Mouse (Mus musculus): ENCODE measurements around the gene Dpf1. TPM values are rescaled to one million over a fixed set of nuclear protein-coding genes. Genes with fewer than 3 reads are reported as not detected.

The Dpf1 gene
- not detected for polyA plus RNA-seq (2017; shearing (Covaris generic))

DNA sequence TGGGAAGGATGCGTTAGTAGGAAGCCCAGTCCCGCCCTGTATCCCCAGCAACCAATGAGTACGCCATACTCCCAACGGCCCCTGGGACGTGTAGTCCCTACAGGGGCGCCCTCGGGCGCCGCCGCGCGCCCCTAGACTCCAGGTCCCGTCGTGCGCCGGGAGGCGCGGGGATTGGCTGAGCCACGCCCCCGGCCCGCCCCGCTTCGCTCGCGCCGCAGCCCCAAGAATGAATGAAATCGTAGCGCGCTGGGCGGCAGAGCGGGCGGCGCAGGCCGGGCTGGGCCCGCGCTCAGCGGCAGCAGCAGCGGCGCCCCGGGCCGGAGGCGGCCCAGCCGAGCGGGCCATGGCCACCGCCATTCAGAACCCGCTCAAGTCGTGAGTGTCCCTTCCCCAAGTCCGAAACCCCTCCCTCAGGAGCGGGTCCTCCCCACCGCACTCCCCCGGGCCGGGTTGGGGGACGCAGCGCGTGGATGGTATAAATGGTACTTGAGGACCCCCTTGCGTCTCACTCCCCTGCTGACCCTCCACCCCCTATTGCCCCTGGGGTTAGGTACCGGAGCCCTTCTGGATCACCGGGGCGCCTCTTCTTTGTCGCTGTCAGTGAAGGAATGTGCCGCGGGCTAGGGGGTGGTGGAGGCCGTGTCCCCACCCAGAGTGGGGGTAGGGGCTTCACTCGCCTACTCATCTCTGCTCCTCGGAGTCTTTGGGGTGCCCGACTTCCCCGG, at the start of gene Dpf1:
Gene Dpf1 (plus strand): TSS at position 214 of the 725 bp plus-strand sequence.
- peak; percentile 56 for ATAC-seq

DNA sequence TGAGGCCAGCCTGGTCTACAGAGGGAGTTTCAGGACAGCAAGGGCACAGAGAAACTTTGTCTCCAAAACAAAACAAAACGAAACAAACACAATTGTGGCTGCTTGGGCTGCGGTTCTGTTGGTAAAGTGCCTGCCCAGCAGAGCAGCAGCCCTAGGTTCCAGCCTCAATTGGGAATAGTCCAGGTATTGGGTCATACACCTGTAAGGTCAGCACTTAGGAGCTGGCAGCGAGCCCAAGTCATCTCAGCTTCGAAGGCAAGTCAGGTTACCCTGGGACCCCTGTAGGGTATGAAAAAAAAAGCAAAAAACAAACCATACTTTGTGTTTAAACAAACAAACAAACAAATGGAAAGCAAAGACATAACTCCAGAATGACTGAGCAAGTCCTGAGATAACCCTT, 47.9 kb upstream of the Dpf1 start:
- no peak for ATAC-seq

DNA sequence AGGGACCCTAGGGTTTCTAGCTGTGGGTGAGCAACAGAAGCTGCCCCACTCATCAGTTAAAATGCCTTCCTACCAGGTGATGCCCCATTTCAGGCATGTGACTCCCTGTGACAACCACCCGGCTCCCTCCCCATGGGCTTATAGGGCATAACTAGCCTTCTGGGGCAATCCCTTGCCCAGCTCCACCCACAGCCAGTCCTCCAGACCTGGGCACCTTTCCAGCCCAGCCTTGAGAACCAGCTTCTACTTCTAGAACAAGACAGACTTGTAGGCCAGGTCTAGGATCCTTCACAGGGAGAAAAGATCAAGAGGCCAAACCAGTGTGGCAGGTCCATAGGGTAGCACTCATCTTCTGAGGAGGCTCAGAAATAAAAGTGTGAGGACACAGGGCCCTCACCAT, 46.4 kb upstream of the Dpf1 start:
- ATAC-seq: no peak

DNA sequence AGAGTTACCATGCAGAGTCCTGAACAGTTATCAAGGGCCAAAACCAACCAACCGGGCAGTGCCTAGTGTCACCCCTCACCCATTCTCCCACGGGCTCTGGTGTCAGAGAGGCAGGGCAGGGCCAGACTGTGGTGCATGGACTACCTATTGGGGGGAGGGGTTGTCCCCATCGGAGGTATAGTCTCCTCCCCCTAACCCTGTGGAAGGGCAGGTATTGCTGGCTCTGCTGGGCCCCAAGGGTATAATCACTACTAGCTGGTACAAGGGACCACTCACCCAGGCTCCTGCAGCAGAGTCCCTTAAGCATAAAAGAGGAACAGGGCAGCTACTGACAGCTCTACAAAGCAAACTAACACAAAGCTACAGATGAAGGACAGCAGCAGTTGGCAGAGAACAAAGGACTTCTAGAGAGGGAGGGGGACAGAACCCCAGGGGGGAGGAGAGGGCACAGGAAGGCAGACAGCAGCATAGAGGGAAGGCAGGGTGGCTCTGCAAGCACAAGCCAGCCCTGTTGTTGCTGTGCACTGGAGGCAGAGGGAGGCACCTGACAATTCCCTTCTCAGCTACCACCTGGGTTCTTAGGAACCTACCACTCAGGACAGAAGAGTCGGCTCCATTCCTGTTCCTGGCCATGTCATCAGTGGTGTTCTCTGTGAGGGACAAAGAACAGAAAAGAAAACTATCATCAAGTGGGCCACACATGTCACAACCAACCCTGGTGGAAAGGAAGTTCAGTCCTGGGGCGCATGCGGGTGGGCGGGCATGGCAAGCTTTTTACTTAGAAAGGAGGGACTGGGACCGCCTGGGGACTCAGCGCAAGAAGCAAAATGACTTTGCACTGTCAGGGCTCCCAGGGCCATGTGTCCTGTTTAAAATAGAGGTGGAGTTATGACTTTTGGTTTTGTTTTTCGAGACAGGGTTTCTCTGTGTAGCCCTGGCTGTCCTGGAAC, 43.7 kb upstream of the Dpf1 start:
- no peak for ATAC-seq

DNA sequence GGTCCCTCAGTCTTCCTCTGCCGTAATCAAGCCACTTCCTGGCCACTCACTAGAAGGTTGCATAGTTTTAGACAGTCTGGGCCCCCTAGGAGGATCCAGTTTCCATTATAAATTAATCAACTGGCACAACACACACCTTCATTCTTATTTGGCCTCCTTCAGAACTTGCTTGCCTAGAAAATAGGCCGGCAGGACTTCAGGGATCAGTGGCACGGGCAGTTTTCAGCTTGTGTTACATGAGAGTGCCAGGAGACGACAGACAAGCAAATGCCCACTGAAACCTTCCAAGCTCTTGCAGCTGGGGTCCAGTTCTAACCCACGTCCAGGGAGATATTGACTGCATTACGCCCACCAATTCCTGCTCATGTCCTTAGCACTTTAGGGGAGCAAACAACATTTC, 41.6 kb upstream of the Dpf1 start:
- ATAC-seq: no peak

DNA sequence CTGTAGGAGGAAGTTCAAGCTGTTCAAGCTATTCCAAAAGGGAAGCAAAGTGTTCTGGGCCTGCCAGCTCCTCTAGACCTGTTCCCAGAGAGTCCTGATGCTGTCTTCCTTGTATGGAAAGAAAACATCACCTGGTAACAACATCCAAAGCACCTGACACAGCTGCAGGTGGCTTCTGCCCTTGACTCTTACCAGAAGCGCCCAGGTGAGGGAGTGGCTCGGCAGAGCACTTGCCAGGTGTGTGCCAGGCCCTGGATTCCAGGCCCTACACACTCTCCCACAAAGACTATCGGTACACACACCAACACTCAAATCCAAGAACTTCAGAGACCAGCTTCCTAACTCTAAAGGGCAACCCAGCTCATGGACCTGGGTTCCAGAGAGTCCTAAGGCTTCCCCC, 39.9 kb upstream of the Dpf1 start:
- ATAC-seq: no peak

DNA sequence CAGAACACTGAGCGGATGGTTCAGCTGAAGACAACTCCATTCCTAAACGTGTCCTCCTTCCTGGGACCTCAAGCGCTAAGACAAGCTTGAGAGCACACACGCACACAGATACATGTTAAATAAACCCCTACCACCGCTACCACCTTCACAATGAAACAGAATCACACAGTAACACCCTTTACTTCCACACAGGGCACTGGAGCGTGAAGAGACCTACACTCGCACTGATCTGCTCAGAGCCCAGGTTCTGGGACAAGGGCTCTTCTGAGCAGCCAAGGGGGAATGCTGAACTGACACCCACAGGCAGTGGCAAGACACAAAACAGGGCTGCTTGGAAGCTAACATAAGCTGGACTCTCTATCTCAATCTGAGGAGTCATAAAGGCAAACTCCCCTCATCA, 38.1 kb upstream of the Dpf1 start:
- ATAC-seq: no peak

DNA sequence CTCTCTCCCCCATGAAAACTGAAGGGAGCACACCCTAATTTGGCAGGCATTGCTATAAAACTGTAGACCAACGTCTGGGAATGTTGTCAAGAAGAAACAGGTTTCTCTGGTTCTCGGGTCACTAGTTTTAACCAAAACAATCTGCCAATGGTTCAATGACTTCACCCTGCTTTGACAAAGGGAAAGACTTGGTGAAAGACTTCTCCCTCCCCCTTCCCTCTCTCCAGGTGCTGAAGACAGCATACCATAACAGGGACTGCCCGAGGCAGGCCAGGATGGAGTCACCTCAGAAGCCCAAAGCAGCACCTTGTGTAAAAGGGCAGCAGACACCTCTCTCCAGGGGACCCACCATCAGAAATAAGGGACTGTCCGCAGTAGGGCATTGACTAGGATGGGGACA, 36.8 kb upstream of the Dpf1 start:
- no peak for ATAC-seq

DNA sequence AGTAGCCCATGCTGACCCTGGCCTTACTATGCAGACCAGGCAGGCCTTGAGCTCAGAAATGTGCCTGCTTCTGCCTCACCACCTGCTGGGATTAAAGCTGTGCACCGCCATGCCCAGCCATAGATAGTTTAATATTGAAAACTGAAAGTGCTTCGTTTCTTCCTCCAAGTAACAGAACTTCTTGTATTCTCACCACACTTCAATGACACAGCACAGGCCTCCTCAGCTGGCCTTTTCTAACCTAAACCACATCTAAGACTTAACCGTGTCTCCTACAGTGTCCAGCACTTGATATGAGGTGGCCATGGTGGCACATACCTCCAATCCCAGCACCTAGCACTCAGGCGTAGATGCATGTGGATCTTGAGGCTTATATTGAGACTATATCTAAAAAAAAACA, 33.3 kb upstream of the Dpf1 start:
- ATAC-seq: no peak

DNA sequence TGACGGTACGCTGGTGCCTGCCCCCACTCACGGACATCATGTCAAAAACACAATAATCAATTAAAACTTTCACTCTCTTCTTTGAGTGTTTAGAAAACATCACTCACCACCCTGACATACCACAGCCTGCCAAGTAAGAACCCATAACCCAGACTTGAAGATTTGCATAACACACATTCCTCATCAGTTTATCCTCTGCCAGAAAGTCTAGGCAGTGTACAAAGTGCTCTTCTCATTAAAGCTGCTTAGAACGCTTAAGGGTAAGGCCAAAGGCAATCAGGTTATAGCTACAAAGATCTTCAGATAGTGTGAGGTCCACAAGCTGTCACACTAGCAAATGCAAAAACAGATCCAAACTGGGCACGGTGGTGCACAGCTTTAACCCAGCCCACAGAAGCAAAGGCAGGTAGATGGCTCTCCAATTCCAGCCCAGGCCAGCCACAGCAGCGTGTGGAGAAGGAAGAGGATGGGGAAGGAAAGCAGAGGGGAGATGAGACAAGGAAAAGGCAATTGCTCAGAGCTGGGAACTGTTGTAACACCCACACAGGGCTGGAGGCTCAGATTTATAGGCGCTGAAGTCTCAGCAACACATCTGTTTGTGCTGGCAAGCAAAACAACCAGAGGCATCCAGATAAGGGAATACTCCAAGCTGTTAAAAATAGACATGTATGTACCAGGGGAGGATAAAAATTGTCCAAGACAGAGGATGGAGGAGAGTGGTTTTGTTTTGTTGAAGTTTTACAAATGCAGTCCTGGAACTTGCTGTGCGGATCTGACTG, 31.9 kb upstream of the Dpf1 start:
- ATAC-seq: no peak

DNA sequence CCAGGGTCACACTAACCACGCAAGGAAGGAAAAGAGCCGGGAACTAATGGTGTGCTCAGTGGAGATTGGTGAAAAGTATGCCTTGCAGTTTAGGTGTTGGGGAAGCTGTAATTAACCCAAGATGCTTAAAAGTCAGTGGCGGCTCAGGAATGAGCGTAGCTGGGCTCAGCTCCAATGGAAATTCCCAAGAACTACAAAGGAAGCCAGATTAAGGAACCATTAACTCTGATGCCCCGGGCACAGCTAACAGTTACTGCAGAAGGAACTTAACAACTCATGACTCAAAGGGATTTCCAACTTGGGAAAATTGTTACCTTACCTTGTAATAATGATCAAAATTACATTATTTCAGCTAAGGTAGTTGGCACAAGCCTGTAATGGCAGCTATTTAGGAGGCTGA, 27.0 kb upstream of the Dpf1 start:
- no peak for ATAC-seq

DNA sequence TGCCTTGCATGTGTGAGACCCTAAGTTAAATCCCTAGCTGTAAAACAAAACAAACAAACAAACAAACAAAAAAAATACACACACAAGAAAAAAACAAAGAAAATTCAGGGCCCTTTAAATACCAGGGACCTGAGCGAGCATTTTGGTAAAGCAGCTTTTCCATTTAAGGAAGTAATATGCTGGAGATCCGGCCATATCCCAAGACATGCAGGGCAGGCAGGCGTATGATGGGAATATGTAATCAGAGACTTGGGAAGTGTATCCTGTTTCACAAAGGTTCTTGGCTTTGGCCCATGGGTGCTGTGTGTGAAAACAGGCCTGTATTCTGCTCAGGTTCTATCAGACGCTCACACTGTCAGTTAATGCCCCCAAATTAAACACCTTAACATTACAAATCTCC, 26.2 kb upstream of the Dpf1 start:
- no peak for ATAC-seq

DNA sequence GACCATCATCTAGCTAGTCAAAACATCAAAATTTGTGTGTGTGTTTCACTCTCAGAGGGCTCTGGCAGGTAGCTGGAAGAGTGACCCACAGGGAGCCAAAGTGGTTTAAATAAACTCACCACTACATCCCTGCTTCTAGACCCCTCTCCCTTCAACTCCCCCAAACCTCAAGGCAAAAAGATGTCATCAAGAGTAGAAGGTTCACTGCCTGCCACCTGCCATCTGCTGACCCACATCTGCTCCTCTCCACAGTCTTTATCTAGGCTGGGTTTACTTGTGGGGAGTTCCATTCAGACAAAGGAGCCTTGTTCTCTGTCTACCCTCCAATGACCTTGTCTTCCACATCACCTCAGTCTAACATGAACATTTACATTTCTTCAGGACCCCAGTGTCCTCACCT, 24.5 kb upstream of the Dpf1 start:
- ATAC-seq: no peak

DNA sequence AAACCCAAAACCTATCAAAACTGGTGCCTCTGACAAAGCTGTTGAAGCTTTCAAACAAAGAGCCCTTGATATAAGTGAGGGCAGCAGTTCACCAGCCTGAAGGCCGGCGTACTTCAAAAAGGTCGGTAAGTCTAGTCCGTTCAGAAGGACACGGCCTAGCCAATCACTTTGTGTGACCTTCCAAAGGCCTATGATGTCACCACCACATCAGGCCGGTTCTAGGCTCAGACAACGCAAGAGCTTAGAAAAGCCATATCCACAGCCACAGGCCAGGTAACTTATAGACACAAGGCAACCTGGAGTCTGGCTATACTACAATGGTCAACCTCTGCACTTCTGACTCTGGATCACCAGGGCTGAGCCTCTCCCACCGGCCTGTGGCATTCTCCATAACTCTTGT, 23.8 kb upstream of the Dpf1 start:
- no peak for ATAC-seq

DNA sequence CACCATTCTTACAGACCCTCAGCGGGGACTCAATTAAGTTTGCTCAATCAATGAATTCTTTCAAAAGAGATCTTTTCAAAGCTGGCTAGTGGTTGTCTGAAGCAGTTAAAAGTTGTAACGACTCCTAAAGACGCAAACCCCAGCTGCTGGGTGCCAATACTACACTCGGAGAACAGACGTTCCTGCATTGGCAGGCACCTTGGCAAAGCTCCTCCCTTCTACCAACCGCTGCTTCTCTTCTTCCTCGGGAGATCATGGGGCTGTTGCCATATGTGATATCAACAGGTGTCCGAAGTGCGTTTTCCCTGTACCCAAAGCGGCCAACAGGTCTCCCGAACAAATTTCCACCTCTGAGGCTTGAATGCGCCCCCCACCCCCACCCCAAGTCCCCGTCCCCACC, 22.9 kb upstream of the Dpf1 start:
- peak; percentile 34 for ATAC-seq

DNA sequence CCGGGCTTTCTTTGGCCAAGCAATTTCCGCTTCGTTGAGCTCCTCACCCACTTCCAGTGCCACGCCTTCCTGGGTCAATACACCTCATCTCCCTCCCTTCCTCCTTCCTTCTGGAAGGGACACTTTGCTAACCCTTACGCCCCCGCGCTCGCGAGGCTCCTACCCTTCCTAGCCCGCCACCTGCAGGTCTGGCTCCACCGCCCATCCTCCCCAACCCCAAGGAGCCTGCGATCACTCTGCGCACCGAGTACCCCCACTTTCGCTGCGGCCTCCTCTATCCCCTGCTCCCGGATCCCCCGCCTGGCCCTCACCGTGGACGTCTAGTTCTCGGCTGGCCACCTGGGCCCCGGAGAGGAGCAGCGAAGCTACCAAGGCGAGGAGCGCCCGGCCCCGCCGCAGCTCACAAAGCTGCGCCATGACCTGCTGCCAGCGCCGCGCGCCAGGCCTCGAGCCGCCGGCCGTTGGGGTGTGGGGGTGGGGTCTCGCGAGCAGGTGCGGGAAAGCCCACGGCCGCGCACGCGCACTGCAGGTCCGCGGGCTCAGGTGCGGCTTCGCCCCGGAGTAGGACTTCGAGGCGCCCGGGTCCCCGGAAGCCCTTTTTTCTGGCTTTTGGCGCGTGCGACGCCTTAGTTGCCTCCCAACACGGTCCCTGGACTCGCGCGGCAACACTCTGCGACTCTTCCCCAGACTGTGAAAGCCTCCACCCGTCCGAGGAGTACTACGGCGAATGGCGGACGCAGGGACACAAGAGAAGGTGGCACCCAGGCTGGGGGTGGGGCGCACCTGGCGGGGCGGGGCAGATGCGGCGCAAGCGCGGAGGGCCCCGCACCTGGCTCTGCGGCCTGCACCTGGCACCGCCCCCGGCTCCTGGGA, 22.3 kb upstream of the Dpf1 start, which contains the start of gene Spint2:
Gene Spint2 (minus strand): TSS at position 712 of the 873 bp plus-strand sequence.
- peak; percentile 73 for ATAC-seq

DNA sequence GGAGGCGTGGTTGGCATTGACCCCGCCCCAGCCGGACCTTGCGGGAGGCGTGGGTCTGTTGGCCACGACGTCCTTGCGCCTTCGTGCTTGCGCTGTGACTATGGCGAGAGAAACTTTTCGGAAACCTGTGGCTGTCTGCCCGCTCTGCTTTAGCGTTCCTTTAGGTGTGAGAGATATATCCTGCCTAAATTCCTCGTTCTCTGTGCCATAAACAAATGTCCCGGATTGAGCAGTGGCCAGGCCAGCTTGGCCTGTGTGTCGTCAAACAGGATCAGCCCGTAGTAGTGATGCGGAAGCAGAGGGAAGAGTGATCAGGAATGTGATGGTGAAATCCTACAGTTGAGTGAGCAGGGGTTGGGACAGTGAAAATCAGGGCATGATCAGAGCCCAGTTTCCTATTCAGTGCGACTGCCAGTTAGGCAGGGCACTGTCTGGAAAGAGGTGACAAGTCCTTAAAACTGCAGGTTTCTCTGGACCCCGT, 21.6 kb upstream of the Dpf1 start:
- ATAC-seq: no peak

DNA sequence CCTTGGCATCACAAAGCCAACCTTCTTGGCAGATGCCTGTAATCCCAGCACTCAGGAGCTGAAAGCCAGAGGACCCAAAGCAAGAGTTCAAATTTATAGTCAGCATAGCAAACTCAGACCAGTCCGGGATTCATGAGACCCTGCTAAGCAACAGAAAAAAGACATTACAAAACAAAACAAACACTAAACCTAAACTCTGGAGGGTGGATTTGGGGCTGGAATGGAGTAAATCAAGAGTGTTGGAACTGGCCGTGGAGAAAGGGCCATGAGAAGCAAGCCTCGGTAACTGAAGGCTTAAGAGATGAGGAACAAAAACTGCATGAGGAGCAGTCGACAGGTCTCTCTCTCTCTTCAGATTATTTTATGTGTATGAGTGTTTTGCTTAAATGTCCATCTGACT, 19.9 kb upstream of the Dpf1 start:
- no peak for ATAC-seq

DNA sequence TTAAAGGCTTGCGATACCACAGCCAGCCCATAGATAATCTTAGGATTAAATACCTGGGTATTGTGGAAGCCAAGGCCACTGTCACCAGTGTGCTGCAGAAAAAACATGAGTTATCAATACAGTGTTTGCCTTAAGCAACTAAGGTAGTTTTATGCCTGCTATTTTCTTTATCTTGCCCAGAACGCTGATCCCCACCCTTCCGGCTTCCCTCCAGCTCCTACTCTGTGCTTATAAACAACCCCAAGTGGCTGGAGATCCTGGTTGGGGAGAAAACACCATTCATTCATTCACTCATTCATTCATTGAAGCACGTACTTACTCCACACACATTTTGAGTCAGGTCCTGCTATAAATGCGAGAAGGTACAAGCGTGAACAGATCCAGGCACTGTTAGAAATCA, 19.2 kb upstream of the Dpf1 start:
- ATAC-seq: no peak

DNA sequence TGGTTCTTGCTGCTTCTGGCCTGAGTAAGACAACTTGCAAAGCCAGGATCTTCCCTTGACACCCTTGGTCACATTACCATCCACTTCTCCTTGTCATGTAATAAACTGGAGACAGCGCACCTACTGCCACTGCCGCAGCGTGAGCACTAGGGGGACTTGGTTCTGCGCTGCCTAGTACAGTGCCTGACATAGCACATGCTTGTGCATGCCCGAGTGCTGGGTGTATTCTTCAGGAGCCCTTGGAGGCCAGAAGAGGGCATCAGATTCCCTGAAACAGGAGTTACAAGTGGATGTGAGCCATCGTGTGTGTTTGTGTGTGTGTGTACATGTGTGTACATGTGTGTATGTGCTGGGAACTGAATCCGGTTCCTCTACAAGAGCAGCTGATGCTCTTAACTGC, 16.3 kb upstream of the Dpf1 start:
- no peak for ATAC-seq

DNA sequence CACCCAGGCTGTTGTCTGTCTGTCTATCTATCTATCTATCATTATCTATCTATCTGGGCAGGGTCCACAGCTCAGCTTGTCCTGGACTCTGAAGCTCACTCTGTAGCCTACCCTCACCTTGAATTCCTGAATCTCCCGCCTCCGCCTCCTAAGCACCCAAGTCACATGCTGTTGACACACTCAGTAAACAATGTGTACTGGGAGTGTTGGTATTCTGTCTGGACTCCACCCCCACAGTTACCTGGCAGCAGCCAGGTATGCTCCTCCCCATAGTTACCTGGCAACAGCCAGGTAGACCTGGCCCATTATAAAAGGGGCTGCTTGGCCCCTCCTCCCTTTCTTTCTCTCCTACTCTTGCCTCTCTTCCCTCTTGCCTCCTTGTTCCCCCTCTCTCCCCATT, 15.7 kb upstream of the Dpf1 start:
- no peak for ATAC-seq

Measured in CD4-positive, CD25-positive, alpha-beta regulatory T cell, adult 4 months (primary cell).